Mouse (Mus musculus) right cerebral cortex, postnatal 36 days (tissue): Measurements from ENCODE around the gene Rrm2.
A peak's percentile ranks its signal among the peaks of the same experiment; 100 is the strongest.
"Not testable (repeated sequence)": the region's sequence is repeated elsewhere in the genome, so short reads cannot be mapped to it uniquely, and the experiment has no call there.

Experiments
- DNase-seq, 2 experiments: peaks; one replicate each; pipeline ENCODE4 v3.0.0; 2022; ENCODE audit warnings: low spot score in 2 of 2, mixed read lengths in 1 of 2

Gene Rrm2

GRCm38 (mm10) chr12:24707954-24708823 is at the start of gene Rrm2:
Gene Rrm2, plus strand, starts transcription at chr12:24708241.
- DNase-seq = peak; percentile 81 to 82

GRCm38 (mm10) chr12:24658998-24659397 is 49.0 kb upstream of the Rrm2 start:
- no peak for DNase-seq

GRCm38 (mm10) chr12:24659923-24660322 is 48.1 kb upstream of the Rrm2 start:
- DNase-seq = no peak

GRCm38 (mm10) chr12:24661100-24661499 is 46.9 kb upstream of the Rrm2 start:
- no peak for DNase-seq

- DNase-seq = no peak
Measured at GRCm38 (mm10) chr12:24662131-24662530, 45.9 kb upstream of the Rrm2 start.

- DNase-seq = peak; percentile 18 to 36
Measured at GRCm38 (mm10) chr12:24680096-24680491, 27.9 kb upstream of the Rrm2 start.

GRCm38 (mm10) chr12:24680492-24681285 is 27.4 kb upstream of the Rrm2 start:
- no peak for DNase-seq

GRCm38 (mm10) chr12:24681286-24682023 is 26.6 kb upstream of the Rrm2 start, which contains the start of gene Cys1:
Gene Cys1, minus strand, starts transcription at chr12:24681813.
- no peak for DNase-seq

- peak; percentile 33 to 47 for DNase-seq
Measured at GRCm38 (mm10) chr12:24682563-24682962, 25.5 kb upstream of the Rrm2 start.

- no peak for DNase-seq
Measured at GRCm38 (mm10) chr12:24683461-24683860, 24.6 kb upstream of the Rrm2 start.

GRCm38 (mm10) chr12:24686038-24686695 is 21.9 kb upstream of the Rrm2 start:
- no peak for DNase-seq

- no peak for DNase-seq
Measured at GRCm38 (mm10) chr12:24686696-24687346, 21.2 kb upstream of the Rrm2 start.

GRCm38 (mm10) chr12:24690351-24690750 is 17.7 kb upstream of the Rrm2 start:
- no peak for DNase-seq

GRCm38 (mm10) chr12:24696500-24697483 is 11.2 kb upstream of the Rrm2 start:
- DNase-seq = peak; percentile 57 to 73

GRCm38 (mm10) chr12:24697484-24698204 is 10.4 kb upstream of the Rrm2 start:
- no peak for DNase-seq

- DNase-seq = no peak
Measured at GRCm38 (mm10) chr12:24698514-24698913, 9.5 kb upstream of the Rrm2 start.

- DNase-seq = no peak
Measured at GRCm38 (mm10) chr12:24699578-24699977, 8.5 kb upstream of the Rrm2 start.

- not testable (repeated sequence) for DNase-seq
Measured at GRCm38 (mm10) chr12:24701621-24702020, 6.4 kb upstream of the Rrm2 start.

- no peak for DNase-seq
Measured at GRCm38 (mm10) chr12:24703013-24703412, 5.0 kb upstream of the Rrm2 start.
